Mouse (Mus musculus) lung, adult 2 months (tissue): ENCODE measurements at regions not wholly inside any gene's neighbourhood (a gene's known extent, or its start where the extent isn't known, plus 50 kb on each side); places are given as distances from the start of the nearest gene placed in this dataset.

ENCODE experiments used
- DNase-seq: peaks from one replicate; pipeline ENCODE4 v3.0.0; 2022
- H3K4me1 ChIP-seq: fragments of 200-500 bp; 2 replicates; pipeline ENCODE4 v1.6.1; 2011; ENCODE audit warnings: low read length; ENCODE audit not compliant: control insufficient read depth, insufficient read depth
- H3K4me3 ChIP-seq: fragments of 200-500 bp; replicated peaks from 2 replicates; pipeline ENCODE3; 2011; ENCODE audit warnings: low read depth, mild to moderate bottlenecking, control low read depth, low read length; ENCODE audit errors: extremely low read depth
- CTCF ChIP-seq: fragments of 200-500 bp; IDR thresholded peaks from 2 replicates; pipeline ENCODE4 v1.5.1; 2011; ENCODE audit warnings: mild to moderate bottlenecking, low read length, control low read depth; ENCODE audit not compliant: insufficient read depth
- POLR2A ChIP-seq: fragments of 200-500 bp; IDR thresholded peaks from 2 replicates; pipeline ENCODE4 v1.6.1; 2011; ENCODE audit warnings: low read depth, mild to moderate bottlenecking, control low read depth, low read length, borderline replicate concordance; ENCODE audit errors: extremely low read depth
- WGBS: fragments of 180-500 bp; shearing (Covaris S2); methylation state at CpG from one replicate; pipeline ENCODE4 v1.1.7; 2018; 5-methylcytosine and 5-hydroxymethylcytosine counted together

GRCm38 (mm10) chr7:36829710-36830109 is 131.8 kb downstream of the Tshz3 start:
- TF ChIP-seq CTCF: no peak
- TF ChIP-seq POLR2A: no peak
- DNase-seq: no peak
- 77% methylated on average over 8 of the region's 8 CpGs for WGBS
- no peaks in the 10 kb centered on the region for H3K4me1 ChIP-seq
- no peak overlapping the region for H3K4me3 ChIP-seq

GRCm38 (mm10) chr7:36830155-36830554 is 132.2 kb downstream of the Tshz3 start:
- DNase-seq: no peak
- H3K4me1 ChIP-seq: no peaks in the 10 kb centered on the region
- WGBS: 66% methylated on average over 2 of the region's 2 CpGs
- TF ChIP-seq CTCF (no peak), POLR2A (no peak)
- no peak overlapping the region for H3K4me3 ChIP-seq

- DNase-seq: no peak
- TF ChIP-seq POLR2A (no peak), CTCF (no peak)
- no peaks in the 10 kb centered on the region; the same call in 1 of the 2 replicates for H3K4me1 ChIP-seq
- 83% methylated on average over 2 of the region's 2 CpGs for WGBS
- H3K4me3 ChIP-seq: no peak overlapping the region
Measured at GRCm38 (mm10) chr7:36848279-36848678, 150.4 kb downstream of the Tshz3 start.

- Histone ChIP-seq H3K4me1 (no peaks in the 10 kb centered on the region; the same call in 1 of the 2 replicates), H3K4me3 (no peak overlapping the region)
- TF ChIP-seq CTCF: no peak
- TF ChIP-seq POLR2A: no peak
- no peak for DNase-seq
- 47% methylated on average over 4 of the region's 4 CpGs for WGBS
Measured at GRCm38 (mm10) chr7:36851275-36851889, 153.5 kb downstream of the Tshz3 start.

- Histone ChIP-seq H3K4me3 (no peak overlapping the region), H3K4me1 (no peaks in the 10 kb centered on the region; the same call in 1 of the 2 replicates)
- DNase-seq: no peak
- no peak for TF ChIP-seq CTCF
- no peak for TF ChIP-seq POLR2A
Measured at GRCm38 (mm10) chr7:36854308-36854707, 156.4 kb downstream of the Tshz3 start.

- 82% methylated on average over 7 of the region's 7 CpGs for WGBS
- H3K4me1 ChIP-seq: no peaks in the 10 kb centered on the region
- TF ChIP-seq POLR2A (no peak), CTCF (no peak)
- no peak for DNase-seq
- H3K4me3 ChIP-seq: no peak overlapping the region
Measured at GRCm38 (mm10) chr7:36859428-36859827, 161.5 kb downstream of the Tshz3 start.

GRCm38 (mm10) chr7:36862481-36862880 is 164.6 kb downstream of the Tshz3 start:
- H3K4me1 ChIP-seq: no peaks in the 10 kb centered on the region
- 81% methylated on average over 7 of the region's 7 CpGs for WGBS
- DNase-seq: no peak
- TF ChIP-seq POLR2A (no peak), CTCF (no peak)
- no peak overlapping the region for H3K4me3 ChIP-seq

- WGBS: 83% methylated on average over 5 of the region's 5 CpGs
- no peak for DNase-seq
- TF ChIP-seq CTCF: no peak
- no peak for TF ChIP-seq POLR2A
- no peaks in the 10 kb centered on the region for H3K4me1 ChIP-seq
- no peak overlapping the region for H3K4me3 ChIP-seq
Measured at GRCm38 (mm10) chr7:36863745-36864144, 165.8 kb downstream of the Tshz3 start.

- TF ChIP-seq CTCF: no peak
- no peak for TF ChIP-seq POLR2A
- 62% methylated on average over 4 of the region's 4 CpGs for WGBS
- Histone ChIP-seq H3K4me1 (no peaks in the 10 kb centered on the region), H3K4me3 (no peak overlapping the region)
- no peak for DNase-seq
Measured at GRCm38 (mm10) chr7:36864675-36865074, 166.8 kb downstream of the Tshz3 start.

- no peak for TF ChIP-seq CTCF
- TF ChIP-seq POLR2A: no peak
- DNase-seq: no peak
- 73% methylated on average over 12 of the region's 12 CpGs for WGBS
- Histone ChIP-seq H3K4me3 (no peak overlapping the region), H3K4me1 (no peaks in the 10 kb centered on the region)
Measured at GRCm38 (mm10) chr7:36866602-36867001, 168.7 kb downstream of the Tshz3 start.
